Mouse (Mus musculus) spleen, adult 12 weeks (tissue): ENCODE results near the gene Myo18a.

Experiments
- DNase-seq: peaks from one replicate; pipeline ENCODE4 v3.0.0; 2022; ENCODE audit warnings: low spot score

Gene Myo18a

GRCm38 (mm10) chr11:77872685-77873084 is 109.6 kb downstream of the Myo18a start:
- no peak for DNase-seq

- no peak for DNase-seq
These were observed 110.1 kb downstream of the Myo18a start for GRCm38 (mm10) chr11:77873116-77873515.

- DNase-seq, result no peak
These were observed 111.7 kb downstream of the Myo18a start for GRCm38 (mm10) chr11:77874685-77875231.

GRCm38 (mm10) chr11:77875269-77875668 is 112.2 kb downstream of the Myo18a start:
- DNase-seq, result no peak

- no peak for DNase-seq
These were observed 113.1 kb downstream of the Myo18a start for GRCm38 (mm10) chr11:77875847-77876759.

GRCm38 (mm10) chr11:77876760-77877148 is 113.7 kb downstream of the Myo18a start:
- no peak for DNase-seq

- no peak for DNase-seq
These were observed 121.6 kb downstream of the Myo18a start for GRCm38 (mm10) chr11:77884524-77885245.

GRCm38 (mm10) chr11:77885246-77885575 is 122.2 kb downstream of the Myo18a start:
- DNase-seq, result no peak

- DNase-seq, result peak; percentile 9
These were observed 124.4 kb downstream of the Myo18a start for GRCm38 (mm10) chr11:77887373-77887960.

GRCm38 (mm10) chr11:77888846-77889245 is 125.8 kb downstream of the Myo18a start:
- no peak for DNase-seq

GRCm38 (mm10) chr11:77889484-77889883 is 126.4 kb downstream of the Myo18a start:
- no peak for DNase-seq

- DNase-seq, result no peak
These were observed 127.7 kb downstream of the Myo18a start for GRCm38 (mm10) chr11:77890648-77891258.

GRCm38 (mm10) chr11:77892883-77893282 is 129.8 kb downstream of the Myo18a start:
- no peak for DNase-seq

GRCm38 (mm10) chr11:77893283-77893682 is 130.2 kb downstream of the Myo18a start:
- DNase-seq, result no peak

GRCm38 (mm10) chr11:77893787-77894718 is 131.0 kb downstream of the Myo18a start, which contains the start of gene Pipox:
Gene Pipox, minus strand, starts transcription at chr11:77894096.
- DNase-seq, result no peak

GRCm38 (mm10) chr11:77894967-77895366 is 131.9 kb downstream of the Myo18a start:
- no peak for DNase-seq

GRCm38 (mm10) chr11:77896011-77896410 is 133.0 kb downstream of the Myo18a start:
- no peak for DNase-seq

GRCm38 (mm10) chr11:77896480-77896819 is 133.4 kb downstream of the Myo18a start:
- DNase-seq, result no peak

- no peak for DNase-seq
These were observed 134.1 kb downstream of the Myo18a start for GRCm38 (mm10) chr11:77896820-77897805.

GRCm38 (mm10) chr11:77900187-77900586 is 137.1 kb downstream of the Myo18a start:
- DNase-seq, result no peak
